Mouse (Mus musculus): ENCODE data around the gene Lef1. TPM values are rescaled to one million over a fixed set of nuclear protein-coding genes. Genes with fewer than 3 reads are reported as not detected.

The Lef1 gene
- polyA plus RNA-seq (2021; fragmentation: Nextera tagmentation), result 1.6 and 4.6 TPM in 2 replicates
- long read RNA-seq, experiment 1, transcript Lef1-201 (12 exons, 3,482 nt), result major isoform, 6 of 7 reads
- long read RNA-seq, experiment 1, partial matches to known transcripts, result 0 of 7 reads
- long read RNA-seq, experiment 1, other reads (novel, unspliced or antisense), result 0 of 7 reads
- long read RNA-seq, experiment 2, partial matches to known transcripts, result 0 of 1 reads
- long read RNA-seq, experiment 2, other reads (novel, unspliced or antisense), result 0 of 1 reads

DNA sequence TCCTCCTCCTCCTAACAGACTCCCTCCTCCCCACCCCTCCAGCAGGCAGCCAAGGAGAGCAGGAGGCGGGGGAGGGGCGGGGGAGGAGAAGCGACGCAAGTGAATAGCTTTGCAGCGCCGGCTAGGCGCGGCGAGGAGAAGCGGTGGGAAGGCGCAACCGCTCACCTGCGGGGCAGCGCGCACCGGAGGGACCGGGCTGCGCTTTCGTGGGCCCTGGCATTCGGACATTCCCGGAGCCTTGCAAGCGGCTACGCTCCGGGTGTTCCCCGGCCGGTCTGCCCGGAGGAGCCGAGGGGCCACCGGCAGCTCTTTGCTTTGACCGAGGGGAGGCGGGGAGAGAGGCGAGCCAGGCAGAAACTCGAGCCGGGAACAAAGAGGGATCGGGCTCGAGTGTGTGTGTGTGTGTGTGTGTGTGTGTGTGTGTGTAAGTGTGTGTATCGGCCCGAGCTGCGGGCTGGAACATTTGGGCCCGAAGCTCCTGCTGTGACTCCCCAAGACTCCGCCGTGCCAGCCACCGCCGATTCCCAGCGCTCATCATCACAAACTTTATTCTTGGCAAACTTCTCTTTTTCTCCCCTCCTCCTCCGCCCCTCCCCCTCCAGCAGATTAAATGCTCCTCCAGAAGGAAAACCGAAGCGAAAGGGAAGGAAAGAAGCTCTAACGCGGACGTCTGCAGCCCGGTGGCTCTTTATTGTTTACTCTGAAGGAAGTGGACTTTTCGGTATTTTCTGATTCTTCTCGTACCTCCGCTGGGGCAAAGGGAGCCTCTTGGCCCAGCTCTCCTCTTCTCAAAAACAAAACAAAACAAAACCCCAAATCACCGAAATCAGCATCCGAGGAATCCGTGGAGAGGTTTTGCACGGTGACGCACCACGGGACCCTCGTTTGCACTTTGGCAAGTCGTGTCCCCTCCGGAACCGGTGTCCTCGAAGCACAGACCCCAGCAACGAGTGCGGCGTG, at the start of gene Lef1:
TSS of gene Lef1 (plus strand) at position 281 of the 960 bp plus-strand sequence.

GRCm38 (mm10) chr3:131271559-131272373, 161.5 kb downstream of the Lef1 start, which contains the start of gene Hadh:
Gene Hadh, minus strand, starts transcription at chr3:131272101.

Other genes starting within 250 kb of the Lef1 start
- gene Hadh, start 161.6 kb downstream of the Lef1 start, polyA plus RNA-seq (2021; fragmentation: Nextera tagmentation), result 48.8 and 54.0 TPM in 2 replicates
- 16.7 and 17.0 TPM in 2 replicates for gene Cyp2u1, start 192.8 kb downstream of the Lef1 start, polyA plus RNA-seq (2021; fragmentation: Nextera tagmentation)

Data from left cerebral cortex, adult 6 months (tissue).